Mouse (Mus musculus): ENCODE measurements around the gene Thbs2.

Gene Thbs2

DNA sequence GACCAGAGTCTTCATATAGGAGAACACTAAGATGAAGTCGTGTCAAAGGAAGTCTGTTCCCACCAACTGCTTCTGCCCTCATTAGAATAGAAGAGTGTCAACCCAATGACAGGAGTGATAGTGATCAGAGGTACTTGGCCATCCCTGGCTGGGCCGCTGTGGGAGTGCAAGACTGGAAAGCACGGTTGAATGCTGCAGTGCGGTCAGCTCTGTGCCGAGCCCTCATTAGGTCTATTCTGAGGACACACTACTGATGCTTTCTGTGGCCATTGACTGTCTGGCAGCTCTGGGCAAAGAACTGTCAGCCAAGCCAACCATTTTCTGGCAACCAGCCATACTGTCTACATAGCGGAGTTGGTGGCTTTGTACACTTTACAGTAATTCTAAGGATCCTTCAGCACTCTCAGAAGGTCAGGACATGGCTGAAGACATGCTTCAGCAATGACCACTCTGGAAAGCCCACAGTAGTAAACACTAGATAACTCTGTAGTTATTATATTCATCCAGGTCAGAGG lies 2.3 kb upstream of the Thbs2 start:
- DNase-seq (ENCODE audit: low spot score), result no peak

DNA sequence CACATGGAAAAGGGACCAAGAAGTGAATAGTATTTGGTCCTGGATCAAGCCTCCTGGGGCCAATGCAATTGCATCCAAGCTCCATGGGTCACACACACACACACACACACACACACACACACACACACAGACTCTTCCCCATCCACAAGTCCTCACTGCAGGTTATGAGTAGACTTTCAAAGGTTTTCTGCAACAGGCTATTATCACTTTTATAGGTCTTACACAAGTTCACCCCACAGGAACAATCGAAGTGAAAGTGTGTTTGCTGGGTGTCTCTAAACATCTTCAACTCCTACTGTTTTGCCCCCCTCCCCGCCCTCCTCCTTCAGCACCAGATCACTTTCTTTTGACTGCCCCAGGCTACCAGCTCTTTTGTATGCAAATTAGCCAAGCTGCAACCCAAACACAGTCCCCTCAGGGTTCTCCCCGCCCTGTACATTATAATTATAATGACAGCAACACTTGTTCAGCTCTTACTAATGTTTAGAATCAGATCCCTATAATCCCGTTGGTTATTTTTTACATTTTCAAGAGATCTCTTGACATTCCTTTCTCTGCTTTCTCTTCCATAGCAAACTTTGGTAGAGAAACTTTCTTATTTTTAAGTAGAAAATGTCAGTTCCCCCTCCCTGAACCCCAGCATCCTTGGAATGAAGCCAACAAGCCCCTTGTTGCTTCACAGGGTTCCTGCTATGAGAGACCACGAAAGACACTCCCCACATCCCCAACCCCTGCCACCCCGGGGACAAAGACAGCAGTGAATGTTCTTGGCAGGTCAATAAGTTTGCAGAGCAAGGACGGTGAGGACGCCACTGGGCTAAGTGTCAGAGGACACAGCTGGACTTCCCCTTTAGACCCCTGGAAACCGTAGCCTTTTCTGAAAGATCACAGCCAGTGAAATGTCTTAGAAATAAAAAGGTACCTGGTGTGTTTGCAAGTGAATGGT lies 714 bp downstream of the Thbs2 start:
- no peak for DNase-seq (ENCODE audit: low spot score)

DNA sequence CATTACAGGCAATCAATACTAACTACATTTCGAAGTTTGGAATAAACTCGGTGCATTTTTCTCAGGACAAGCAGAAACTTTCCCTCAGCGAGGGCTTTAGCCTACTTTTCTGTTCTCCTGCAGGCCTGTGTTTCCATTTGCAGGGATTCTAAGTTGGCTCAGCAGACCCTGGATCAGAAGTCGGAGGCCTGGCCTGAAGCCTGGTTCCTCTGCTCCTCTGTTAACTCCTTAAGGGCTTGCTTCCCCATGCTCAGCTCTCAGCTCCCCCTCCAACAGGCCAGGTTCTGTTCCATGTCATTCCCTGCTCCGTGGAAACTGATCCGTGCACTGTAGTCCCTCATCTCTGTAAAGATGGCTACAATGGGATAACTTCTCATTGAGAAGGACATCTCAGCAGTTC lies 2.1 kb downstream of the Thbs2 start:
- no peak for DNase-seq (ENCODE audit: low spot score)

GRCm38 (mm10) chr17:14691197-14691596 lies 2.8 kb downstream of the Thbs2 start:
- DNase-seq (ENCODE audit: low spot score), result no peak

DNA sequence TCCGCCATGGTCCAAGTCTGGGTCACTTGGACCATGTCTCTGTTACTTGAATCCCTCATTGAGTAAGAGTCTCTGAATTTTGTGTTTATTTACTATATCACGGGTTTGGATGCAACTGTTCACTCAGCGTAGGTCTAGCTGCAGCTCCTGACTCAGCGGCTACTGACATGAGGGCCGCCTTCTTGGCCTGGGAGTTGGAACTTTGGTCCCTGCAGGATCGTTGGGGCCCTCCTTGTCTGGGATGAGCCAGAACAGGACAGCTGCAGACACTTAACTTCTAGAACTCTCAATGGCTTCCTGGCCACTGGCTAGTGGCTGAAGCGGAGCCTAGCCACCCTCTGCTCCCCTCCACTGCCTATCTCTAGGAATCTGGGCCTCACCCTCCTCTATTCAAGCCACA lies 11.2 kb downstream of the Thbs2 start:
- DNase-seq (ENCODE audit: low spot score), result no peak

DNA sequence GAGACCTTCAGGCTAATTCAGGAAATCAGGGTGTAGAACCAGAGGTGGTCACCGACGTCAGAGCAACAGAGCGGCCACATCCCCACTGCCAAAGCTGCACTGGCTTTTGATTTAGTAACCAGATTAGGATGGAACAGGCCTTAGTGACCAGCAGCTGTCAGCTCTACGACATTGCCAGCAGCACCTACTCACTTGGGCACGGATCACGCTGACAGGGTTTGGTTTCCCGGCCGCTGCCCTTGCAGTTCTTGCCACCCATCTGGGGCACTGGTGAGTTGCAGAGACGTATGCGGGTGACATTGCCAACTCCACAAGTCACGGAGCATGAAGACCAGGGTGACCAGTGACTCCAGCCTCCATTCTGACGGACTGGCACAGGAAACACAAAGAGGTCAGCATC lies 13.0 kb downstream of the Thbs2 start:
- no peak for DNase-seq (ENCODE audit: low spot score)

GRCm38 (mm10) chr17:14677198-14677597 lies 16.8 kb downstream of the Thbs2 start:
- DNase-seq (ENCODE audit: low spot score), result no peak

DNA sequence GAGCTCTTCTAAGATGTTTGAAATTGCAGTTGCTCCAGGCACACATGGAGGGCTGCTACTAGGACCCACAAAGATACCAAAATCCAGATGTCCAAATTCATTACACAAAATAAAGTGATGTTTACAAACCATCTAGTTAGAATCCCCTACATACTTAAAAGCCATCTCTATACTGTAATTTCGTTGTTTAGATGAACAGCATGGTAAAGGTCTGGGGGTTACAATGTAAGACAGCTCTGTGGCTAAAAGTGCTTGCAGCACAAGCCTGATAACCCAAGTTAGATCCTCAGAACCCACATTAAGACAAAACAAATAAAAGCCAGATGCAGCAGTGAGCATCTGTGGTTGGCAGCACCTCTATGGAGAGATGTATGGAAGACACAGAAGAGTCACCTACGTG lies 18.5 kb downstream of the Thbs2 start:
- DNase-seq (ENCODE audit: low spot score), result no peak

DNA sequence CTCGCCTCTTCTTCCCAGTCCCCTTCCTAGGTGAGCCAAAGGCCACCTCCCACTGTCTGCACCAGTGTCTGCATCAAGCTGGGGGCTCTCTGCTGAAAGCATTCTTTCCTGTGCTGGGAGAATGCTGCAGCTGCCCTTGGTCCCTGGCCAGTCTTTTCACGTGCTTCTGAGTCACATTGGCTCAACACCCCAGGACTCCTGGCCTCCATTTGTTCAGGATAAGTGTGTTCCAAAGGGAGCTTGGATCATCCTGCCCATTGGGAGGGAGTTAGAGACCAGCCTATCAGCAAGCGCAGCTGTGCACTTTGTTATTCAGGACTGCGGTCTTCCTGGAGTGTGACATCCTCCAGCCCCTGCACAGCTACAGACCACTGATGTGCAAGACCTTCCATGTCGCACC lies 21.6 kb downstream of the Thbs2 start:
- DNase-seq (ENCODE audit: low spot score), result peak; percentile 79

DNA sequence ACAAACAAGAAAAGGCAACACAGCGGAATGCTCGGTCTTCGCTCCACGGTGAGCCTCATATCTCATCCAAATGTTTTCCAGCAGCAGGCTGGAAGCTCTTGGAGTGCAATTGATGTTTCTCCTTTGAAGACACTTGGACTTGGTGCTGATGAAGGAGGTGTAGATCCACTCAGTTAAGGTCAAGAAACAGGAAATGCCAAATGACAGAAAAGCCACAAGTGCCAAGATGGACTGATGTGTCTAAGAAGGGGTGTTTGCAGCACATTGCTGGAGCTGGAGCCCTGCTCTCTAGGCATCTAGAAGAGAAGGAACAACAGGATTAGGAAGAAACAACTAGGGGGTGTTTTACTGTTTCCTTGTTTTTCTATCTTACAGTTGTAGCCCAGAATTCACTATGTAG lies 26.8 kb downstream of the Thbs2 start:
- DNase-seq (ENCODE audit: low spot score), result no peak

DNA sequence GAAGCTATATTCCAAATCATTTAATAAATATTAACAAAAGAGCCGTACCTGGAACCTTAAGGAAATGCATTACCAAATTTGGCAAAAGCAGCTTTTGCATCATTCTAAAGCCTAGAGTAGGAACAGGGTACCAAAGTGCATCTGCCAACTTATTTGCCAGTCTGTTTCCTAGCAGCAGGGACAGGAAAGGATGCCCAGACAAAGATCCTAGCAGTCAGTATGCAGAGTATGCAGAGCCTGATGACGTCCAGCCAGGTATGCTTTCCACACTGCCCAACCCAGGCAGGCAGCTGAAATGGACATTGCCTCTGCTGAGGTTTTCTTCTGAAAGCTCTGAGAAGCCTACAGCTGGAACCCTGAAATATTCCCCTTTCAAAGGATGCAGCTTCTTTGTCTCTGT lies 27.6 kb downstream of the Thbs2 start:
- DNase-seq (ENCODE audit: low spot score), result no peak

- no peak for DNase-seq (ENCODE audit: low spot score)
Observed at GRCm38 (mm10) chr17:14663366-14663765, 30.7 kb downstream of the Thbs2 start.

- DNase-seq (ENCODE audit: low spot score), result no peak
Observed at GRCm38 (mm10) chr17:14662409-14662808, 31.6 kb downstream of the Thbs2 start.

DNA sequence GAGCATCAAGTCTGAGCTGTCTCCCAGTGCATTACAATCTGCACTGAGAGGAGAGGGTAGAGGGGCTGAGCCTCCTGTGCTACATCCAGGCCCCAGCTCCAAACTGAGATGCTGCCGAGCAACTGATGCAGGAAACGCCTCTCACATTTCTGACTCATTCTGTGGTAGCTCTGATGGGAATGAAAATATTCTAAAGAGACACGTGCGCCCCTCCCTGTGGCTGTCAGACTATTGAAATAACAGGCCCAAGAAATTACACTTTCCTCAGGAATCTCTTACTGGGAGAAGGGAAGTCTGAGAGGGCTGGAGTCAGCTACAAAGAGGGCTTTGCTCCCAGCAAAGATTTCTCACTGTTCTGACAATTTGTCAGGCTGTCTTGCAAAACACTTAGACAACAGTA lies 34.3 kb downstream of the Thbs2 start:
- peak; percentile 25 for DNase-seq (ENCODE audit: low spot score)

DNA sequence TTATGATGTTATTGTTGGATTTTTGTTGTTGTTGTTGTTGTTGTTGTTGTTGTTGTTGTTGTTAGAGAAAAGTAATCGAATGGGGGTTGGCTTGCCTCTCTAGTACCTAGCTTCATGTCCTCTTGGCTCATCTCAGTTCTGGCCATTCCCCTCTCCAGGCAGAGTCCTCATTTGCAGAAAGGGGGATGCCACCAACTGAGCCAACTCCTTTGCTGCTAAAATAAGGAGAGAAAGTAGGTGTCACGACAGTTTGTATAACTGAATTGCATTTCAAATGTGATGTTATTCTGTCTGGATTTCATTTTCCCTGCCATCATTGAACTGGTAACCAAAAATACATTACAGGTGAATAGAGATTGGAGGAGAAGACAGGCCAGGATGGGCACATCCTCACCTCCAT lies 35.9 kb downstream of the Thbs2 start:
- no peak for DNase-seq (ENCODE audit: low spot score)

DNA sequence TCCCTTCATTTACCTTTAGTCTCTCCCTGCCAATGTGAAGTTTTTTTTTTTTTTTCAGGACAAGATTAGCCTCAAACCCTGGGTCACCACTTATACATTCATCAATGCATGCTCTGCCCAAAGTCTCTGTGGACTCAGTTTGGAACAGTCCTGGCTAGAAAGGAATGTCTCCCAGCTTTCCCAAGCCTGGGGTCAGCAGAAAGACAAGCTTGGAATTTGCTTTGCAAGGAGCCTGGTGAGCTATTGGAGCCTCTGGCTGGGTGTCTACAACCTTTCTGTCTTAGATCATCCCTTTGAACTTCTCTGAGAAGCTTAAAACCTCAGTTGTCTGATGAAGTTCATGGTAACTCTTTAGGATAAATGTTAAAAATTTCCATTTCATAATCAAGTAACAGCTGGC lies 36.9 kb downstream of the Thbs2 start:
- DNase-seq (ENCODE audit: low spot score), result no peak

DNA sequence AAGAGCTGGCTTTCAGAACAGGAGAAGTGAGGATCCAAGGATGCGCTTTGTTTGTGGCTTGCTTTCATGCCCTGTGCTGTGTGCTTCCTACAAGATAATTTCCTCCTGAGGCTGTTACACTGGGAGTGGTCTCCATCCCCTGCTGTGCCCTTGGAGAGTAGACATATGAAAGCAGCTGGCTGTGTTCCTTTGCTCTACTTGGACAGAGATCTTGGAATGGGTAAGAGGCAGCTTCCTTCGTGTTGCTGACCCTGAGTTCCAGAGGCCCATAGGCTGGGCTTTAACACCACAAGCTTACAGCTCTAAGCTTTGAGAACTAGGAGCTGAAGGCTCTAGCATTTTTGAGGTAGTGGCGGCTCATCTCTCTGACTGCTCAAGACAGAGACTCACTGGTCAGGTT lies 39.1 kb downstream of the Thbs2 start:
- no peak for DNase-seq (ENCODE audit: low spot score)

- DNase-seq (ENCODE audit: low spot score), result no peak
Observed at GRCm38 (mm10) chr17:14652013-14652412, 42.0 kb downstream of the Thbs2 start.

- no peak for DNase-seq (ENCODE audit: low spot score)
Observed at GRCm38 (mm10) chr17:14647996-14648640, 45.9 kb downstream of the Thbs2 start.

- no peak for DNase-seq (ENCODE audit: low spot score)
Observed at GRCm38 (mm10) chr17:14643996-14644395, 50.0 kb downstream of the Thbs2 start.

GRCm38 (mm10) chr17:14640351-14641115 lies 53.5 kb downstream of the Thbs2 start:
- DNase-seq (ENCODE audit: low spot score), result peak; percentile 67

- no peak for DNase-seq (ENCODE audit: low spot score)
Observed at GRCm38 (mm10) chr17:14635546-14636323, 58.3 kb downstream of the Thbs2 start.

Measured in urinary bladder, postnatal 14 days (tissue).